Mouse (Mus musculus) olfactory bulb, adult 2 months (tissue): ENCODE measurements around the gene Cfap221. TPM values are rescaled to one million over a fixed set of nuclear protein-coding genes. Genes with fewer than 3 reads are reported as not detected.

Experiments used
- H3K27ac ChIP-seq: fragments of 200-500 bp; 2 replicates; pipeline ENCODE4 v1.5.1; 2012; ENCODE audit warnings: low read depth, low read length; ENCODE audit not compliant: insufficient read depth
- H3K4me1 ChIP-seq: fragments of 200-500 bp; 2 replicates; pipeline ENCODE4 v1.6.1; 2012; ENCODE audit warnings: low read length; ENCODE audit not compliant: control insufficient read depth, insufficient read depth
- H3K4me3 ChIP-seq: fragments of 200-500 bp; 2 replicates; pipeline ENCODE4 v1.5.1; 2012; ENCODE audit warnings: mild to moderate bottlenecking, low read depth, low read length, moderate library complexity; ENCODE audit not compliant: insufficient read depth
- CTCF ChIP-seq: fragments of 200-500 bp; IDR thresholded peaks from 2 replicates; pipeline ENCODE4 v1.5.1; 2012; ENCODE audit warnings: low read depth, mild to moderate bottlenecking, low read length, moderate library complexity; ENCODE audit not compliant: insufficient read depth
- POLR2A ChIP-seq: fragments of 200-500 bp; IDR thresholded peaks from 2 replicates; pipeline ENCODE4 v1.6.1; 2012; ENCODE audit warnings: mild to moderate bottlenecking, low read depth, low read length, moderate library complexity; ENCODE audit not compliant: insufficient read depth
- WGBS: fragments of 180-500 bp; shearing (Covaris S2); methylation state at CpG from one replicate; pipeline ENCODE4 v1.1.7; 2018; 5-methylcytosine and 5-hydroxymethylcytosine counted together
- polyA plus RNA-seq: library from polyadenylated mRNA; stranded (reverse); fragments of >200 nt; gene quantifications from 2 replicates; pipeline ENCODE4 v1.2.4, GENCODE M21; 2012; ENCODE audit warnings: low replicate concordance; ENCODE audit not compliant: missing spikeins, insufficient read depth, insufficient read length

The Cfap221 gene
- polyA plus RNA-seq, 1 experiment, result not detected

DNA sequence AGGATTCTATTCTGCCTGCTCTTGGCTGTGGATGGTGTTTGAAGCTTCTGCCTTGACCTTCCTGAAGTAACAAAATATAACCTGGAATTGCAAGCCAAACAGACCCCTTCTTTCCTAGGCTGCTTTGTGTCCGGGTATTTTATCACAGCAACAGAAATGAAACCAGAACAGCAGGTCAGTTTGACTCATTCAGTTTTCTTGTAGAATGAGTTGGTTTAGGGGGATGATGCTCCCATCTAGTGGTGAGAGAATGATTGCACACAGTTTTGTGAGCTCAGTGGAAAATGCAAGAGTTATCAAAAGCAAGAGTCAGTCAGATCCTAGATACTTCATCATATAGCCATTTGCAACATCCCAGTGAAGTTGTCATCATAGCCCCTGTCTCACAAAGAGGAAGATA is 67.3 kb downstream of the Cfap221 start:
- Histone ChIP-seq H3K4me3 (no peak overlapping the region), H3K4me1 (no peaks in the 10 kb centered on the region), H3K27ac (no peak overlapping the region)
- TF ChIP-seq CTCF, result no peak
- no peak for TF ChIP-seq POLR2A
- WGBS, result 15% methylated on average over 1 of the region's 1 CpGs

DNA sequence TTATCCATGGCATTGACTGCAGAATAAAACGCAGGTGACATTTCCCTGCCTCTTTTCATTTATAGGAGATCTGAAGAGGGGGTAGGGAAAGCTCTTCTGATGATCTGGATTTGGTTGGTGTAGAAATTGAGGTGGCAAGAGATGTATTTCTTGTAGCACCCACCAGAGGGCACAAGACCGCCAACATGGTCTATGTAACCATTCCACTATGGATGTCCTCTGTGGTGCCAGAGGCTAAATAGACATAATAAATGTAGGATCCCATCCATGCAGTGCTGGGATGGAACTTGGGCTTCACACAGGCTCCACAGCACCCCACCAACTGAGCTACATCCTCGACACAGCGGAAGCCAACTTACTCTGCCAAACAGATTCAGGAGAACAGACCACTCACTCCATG is 77.7 kb downstream of the Cfap221 start:
- Histone ChIP-seq H3K27ac (no peak overlapping the region), H3K4me1 (no peaks in the 10 kb centered on the region), H3K4me3 (no peak overlapping the region)
- 61% methylated on average over 4 of the region's 4 CpGs for WGBS
- TF ChIP-seq CTCF, result no peak
- TF ChIP-seq POLR2A, result no peak

DNA sequence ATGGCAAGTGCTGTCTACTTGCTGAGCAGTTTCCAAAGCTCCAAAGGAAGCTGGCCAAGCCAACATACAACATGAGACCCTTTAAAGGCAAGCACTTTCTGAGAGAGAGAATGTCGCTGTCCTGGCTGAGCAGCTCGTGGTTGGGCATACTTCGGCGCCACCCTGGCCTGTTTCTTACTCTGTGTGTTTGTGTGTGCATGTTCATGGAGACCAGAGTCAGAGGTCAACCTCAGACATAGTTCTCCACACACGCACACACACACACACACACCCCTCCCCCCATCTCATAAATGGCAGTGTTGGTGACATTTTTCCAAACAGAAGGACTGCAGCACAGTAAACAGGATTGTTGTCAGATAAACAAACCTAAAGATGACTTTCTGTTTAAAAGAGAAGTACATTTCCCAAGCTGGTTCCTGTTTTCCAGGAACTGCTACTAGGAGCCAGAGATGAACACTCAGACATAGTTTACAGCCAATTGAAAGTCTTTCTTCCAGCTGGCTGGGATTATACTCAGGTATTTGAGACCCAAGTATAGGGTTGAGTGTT is 80.1 kb downstream of the Cfap221 start:
- TF ChIP-seq POLR2A (no peak), CTCF (no peak)
- WGBS, result 92% methylated on average over 5 of the region's 5 CpGs
- H3K4me1 ChIP-seq, result peaks cover 3% of the 10 kb centered on the region; the same call in 1 of the 2 replicates

DNA sequence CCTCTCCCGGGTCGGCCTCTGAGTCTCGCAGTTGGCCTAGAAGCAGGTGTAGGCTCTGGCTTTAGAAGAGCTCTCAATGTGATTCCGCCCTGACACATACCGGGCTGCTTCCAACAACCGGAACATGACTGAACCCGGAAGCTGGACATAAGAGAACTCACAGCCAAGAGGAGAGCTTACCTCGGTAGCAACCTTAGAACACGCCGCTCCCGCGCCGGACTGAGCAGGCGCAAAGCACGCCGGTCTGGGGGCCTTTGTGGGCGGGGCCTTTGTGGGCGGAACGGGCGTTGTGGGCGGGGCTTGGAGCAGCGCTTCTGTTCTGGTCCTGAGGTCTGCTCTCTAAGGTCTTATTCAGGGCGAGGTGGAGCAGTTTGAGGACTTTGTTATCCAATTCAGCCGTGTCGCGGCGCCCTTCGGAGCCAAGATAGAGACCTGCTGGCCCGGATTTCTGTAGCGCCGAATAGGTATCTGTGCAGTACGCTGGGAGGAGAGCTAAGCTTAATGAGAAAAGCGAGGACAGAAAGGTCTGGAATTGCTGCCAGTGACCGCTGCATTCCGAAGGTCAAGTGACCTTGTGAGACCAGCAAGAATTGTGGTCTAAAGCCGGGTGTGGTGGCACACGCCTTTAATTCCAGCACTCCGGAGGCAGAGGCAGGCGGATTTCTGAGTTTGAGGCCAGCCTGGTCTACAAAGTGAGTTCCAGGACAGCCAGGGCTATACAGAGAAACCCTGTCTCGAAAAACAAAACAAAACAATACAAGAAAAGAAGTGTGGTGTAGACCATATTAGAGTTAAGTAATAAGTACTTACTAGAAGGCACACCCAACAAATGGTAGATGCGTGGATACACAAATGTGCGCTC is 83.8 kb downstream of the Cfap221 start, which contains the start of gene Tmem177:
Tmem177 (minus strand) TSS at position 256 of the 862 bp plus-strand sequence.
- Histone ChIP-seq H3K4me3 (peak within 1 kb of the TSS; percentile 87), H3K4me1 (peaks cover 3% of the 10 kb centered on the region; the same call in 1 of the 2 replicates), H3K27ac (no peak within 1 kb of the TSS)
- TF ChIP-seq POLR2A (peak; percentile 58), CTCF (no peak)
- WGBS, result 10% methylated on average over 42 of the region's 42 CpGs

More for the DNA sequence above, 80.1 kb downstream of the Cfap221 start:
- Histone ChIP-seq H3K27ac (no peak overlapping the region), H3K4me3 (no peak overlapping the region)

DNA sequence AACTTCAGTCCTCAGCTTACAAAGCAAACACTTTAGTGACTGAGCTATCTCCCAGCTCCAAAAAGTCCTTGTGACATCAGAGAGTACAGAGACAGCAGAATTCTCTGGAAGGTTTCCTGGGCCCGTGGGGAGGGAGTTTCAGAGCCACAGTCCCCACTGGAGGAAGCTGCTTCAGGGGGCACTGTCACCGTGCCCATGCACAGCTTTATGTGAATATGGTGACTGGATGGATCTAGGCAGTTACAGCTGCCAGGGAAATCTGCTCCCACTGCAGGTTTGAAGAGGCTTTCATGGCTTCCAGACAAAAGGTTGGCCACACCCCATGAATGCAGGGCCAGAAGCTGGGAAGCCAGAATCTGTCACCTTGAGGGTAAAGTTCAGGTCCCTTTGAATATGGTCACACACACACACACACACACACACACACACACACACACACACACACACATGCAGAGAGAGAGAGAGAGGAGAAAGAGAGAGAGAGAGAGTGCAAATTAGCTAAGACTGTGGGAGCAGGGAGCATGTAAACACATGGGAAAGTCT is 89.8 kb downstream of the Cfap221 start:
- Histone ChIP-seq H3K4me3 (no peak overlapping the region), H3K4me1 (0 out of 2 replicates have a peak, but pooled peaks cover 5% of the 10 kb centered on the region), H3K27ac (no peak overlapping the region)
- 59% methylated on average over 2 of the region's 2 CpGs for WGBS
- TF ChIP-seq CTCF (no peak), POLR2A (no peak)

DNA sequence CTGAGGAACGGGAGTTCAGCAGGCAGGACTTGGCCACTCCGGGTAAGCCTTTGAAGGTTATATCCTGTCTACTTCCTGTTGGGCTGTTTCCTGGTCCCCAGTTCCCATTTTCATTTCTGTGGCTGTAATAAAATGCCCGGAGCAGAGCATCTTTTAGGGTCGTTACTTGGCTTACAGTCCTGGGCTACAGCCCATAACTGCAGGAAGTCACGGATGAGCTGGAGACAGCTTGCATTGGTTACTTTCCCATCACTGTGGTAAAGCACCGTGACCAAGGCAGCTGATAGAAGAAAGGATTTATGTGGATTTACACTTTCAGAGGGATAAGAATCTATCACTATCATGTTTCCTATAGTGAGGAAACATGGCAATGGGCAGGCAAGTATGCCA is 93.8 kb downstream of the Cfap221 start:
- WGBS, result 72% methylated on average over 6 of the region's 6 CpGs
- H3K4me3 ChIP-seq, result no peak overlapping the region
- no peak overlapping the region for H3K27ac ChIP-seq
- TF ChIP-seq CTCF (no peak), POLR2A (no peak)
- H3K4me1 ChIP-seq, result peaks cover 8% of the 10 kb centered on the region; the same call in 1 of the 2 replicates

DNA sequence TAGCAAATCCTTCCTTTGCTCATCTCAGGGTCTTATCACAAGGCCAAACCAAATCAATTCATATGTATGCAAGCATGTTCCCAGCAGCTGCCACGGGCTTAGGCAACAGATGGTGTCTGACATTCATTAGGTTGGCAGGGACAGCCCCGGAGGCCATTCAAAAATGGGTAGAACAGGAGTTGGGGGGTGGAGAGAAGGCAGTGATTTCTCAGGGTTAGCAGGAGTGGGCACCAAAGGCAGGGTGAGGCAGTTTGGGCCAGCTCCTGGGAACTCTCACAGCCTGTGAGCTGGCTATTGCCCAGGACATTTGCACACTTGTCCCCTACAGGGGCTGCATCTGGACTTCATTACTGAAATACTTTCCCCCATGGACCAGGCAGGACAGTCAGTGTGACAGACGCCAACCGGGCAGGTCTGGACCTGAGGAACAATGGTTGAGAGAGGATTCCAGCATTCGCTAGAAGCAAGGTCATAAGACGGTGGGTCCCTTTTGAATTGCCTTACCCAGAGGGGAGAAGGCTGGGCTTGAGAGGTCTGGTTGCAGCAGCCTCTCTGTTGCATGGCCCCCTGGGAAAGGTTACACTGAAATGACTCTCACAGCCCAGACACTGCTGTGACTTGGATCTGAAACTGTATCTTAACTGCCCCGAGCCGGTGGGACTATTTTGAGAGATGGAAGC is 94.3 kb downstream of the Cfap221 start:
- WGBS, result 56% methylated on average over 8 of the region's 8 CpGs
- peaks cover 8% of the 10 kb centered on the region; the same call in 1 of the 2 replicates for H3K4me1 ChIP-seq
- H3K27ac ChIP-seq, result no peak overlapping the region
- TF ChIP-seq CTCF (no peak), POLR2A (no peak)
- no peak overlapping the region for H3K4me3 ChIP-seq

DNA sequence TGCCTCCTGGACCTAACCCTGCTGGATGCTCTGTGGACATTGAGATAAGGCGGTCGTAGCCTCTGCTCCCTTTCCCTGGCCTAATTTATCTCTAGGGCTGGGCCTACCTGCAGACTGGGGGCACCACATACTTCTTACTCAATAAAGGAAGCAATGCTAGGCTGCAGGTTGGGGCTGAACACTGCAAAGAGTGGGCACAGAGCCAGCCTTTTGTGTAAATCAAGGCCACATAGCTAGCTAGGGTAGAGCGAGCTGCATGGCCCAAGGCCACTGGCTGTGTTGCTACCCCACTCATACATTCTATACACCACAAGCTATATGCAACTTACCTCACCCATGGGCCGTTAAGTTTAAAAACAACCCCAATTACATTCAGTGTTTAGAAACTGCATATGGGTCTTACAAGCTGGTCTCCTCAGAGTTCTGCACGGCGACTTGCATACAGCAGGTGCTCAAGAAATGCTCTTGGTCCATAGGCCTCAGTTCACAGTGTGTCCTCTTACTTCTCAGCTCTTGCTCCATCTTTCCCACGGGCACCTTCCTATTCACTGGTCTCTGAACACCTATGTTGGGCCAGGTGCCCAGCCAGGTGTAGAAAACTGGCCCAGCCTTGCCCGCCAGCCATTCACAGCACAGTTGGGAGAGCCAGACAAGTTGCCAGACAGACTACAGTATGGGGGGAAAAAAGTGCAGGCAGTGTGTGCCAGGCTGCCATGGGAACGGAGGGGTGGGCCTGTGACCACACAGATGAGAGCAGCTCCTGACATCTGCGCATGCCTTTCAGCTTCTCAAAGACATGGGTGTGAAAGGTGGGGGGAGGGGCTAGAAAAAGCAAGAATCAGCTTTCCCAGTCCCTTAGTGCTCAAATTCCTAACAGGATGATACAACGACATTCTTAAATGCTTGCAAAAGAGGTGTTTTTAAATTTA is 97.6 kb downstream of the Cfap221 start:
- H3K27ac ChIP-seq, result no peak overlapping the region
- 70% methylated on average over 11 of the region's 11 CpGs for WGBS
- TF ChIP-seq POLR2A (no peak), CTCF (no peak)

More for the DNA sequence above, 97.6 kb downstream of the Cfap221 start:
- peaks cover 12% of the 10 kb centered on the region; the same call in 1 of the 2 replicates for H3K4me1 ChIP-seq
- no peak overlapping the region for H3K4me3 ChIP-seq
